Mouse (Mus musculus) large intestine, adult 2 months (tissue): ENCODE data around the gene Tinf2. TPM values are rescaled to one million over a fixed set of nuclear protein-coding genes. Genes with fewer than 3 reads are reported as not detected.

Experiments
- DNase-seq: peaks from one replicate; pipeline ENCODE4 v3.0.0-alpha.2; 2012; ENCODE audit warnings: low read depth, low spot score
- WGBS: fragments of 180-500 bp; shearing (Covaris S2); methylation state at CpG from one replicate; pipeline ENCODE4 v1.1.7; 2018; 5-methylcytosine and 5-hydroxymethylcytosine counted together
- polyA plus RNA-seq: library from polyadenylated mRNA; depleted of rRNA; stranded (reverse); fragments of >200 nt; gene quantifications from 2 replicates; pipeline ENCODE4 v1.2.3, GENCODE M21; 2012

The Tinf2 gene
- polyA plus RNA-seq, 1 experiment = 16.5 TPM

DNA sequence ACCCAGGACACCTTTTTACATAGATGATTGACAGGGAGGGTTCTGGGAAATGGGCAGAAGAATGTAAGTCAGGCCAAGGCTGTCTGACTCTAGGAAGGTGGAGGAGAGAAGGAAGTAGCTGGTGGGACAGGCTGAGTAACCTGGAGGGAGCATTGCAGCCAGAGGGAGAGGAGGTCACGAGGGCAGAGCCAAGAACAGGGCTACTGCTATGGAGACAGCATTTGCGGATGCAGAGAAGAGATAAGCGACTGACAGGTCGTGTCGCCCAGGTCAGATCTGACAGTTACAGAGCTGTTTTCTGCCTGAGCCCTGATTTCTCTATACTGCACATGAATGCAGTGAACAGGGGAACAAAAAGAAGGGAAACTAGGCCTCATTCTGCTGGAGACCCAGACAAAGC is 25.8 kb upstream of the Tinf2 start:
- DNase-seq = no peak
- 91% methylated on average over 5 of the region's 5 CpGs for WGBS

DNA sequence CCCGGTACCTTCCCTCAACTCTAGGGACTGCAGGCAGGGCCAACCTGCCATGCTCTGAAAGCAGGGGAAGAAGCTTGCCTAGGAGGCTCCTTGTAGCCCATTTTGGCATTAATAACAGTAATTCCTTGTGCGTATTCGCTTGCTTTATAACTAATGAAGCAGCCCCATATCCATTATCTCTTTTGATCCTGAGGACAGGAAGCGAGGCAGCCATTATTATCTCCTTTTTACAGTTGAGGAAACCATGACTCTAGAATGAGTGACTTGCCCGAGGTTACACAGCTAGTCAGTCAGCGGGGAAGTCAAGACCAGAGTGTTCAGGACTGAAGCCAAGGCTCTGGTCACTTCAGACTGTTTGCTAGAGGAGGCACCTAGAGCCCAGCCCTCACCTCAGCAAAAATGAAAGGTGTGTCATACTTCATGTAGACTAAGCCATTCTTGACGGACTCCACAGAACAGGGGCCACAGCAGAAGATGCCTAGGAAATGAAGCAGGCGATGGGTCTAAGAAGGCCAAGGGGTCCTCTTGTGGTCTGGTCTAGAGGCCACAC is 24.5 kb upstream of the Tinf2 start:
- no peak for DNase-seq
- WGBS = 89% methylated on average over 8 of the region's 8 CpGs

DNA sequence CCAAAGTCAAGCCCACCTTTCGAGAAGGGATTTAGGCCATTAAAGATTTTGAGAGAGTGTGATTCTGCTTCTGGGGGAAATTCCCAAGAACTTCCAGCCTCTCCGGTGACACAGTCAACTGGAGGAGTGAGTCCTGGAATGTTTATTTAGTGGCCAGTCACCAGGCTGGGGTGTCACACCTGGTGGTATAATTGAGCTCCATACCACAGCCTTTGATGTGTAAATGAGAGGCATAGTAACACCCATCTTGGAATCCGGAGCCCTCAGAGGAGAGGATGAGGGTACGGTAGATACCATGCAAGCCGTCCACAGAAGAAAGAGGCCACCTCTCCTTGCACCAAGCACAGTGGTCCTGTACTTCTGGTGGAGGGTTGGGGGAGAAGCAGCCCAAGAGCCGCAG is 21.1 kb upstream of the Tinf2 start:
- WGBS = 40% methylated on average over 6 of the region's 6 CpGs
- DNase-seq = no peak

DNA sequence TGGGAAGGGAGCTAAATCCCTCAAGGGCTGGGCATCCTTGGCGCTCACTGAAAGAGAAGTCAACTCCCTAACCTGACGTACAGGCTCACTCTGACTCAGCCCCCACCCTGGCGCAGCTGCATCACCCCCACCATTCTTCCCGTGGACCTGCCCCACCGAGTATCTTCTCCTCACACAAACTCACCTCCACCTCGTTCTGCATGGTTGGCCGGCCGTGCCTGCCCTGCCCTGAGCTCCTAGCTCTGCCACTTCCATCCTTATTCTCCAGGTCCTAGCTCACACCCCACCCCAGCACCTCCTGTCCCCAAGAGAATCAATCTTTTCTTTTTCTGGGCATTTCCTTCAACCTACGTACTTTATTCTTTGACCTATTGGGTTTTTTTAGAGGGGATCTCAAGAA is 19.5 kb upstream of the Tinf2 start:
- DNase-seq = no peak
- 59% methylated on average over 9 of the region's 9 CpGs for WGBS

DNA sequence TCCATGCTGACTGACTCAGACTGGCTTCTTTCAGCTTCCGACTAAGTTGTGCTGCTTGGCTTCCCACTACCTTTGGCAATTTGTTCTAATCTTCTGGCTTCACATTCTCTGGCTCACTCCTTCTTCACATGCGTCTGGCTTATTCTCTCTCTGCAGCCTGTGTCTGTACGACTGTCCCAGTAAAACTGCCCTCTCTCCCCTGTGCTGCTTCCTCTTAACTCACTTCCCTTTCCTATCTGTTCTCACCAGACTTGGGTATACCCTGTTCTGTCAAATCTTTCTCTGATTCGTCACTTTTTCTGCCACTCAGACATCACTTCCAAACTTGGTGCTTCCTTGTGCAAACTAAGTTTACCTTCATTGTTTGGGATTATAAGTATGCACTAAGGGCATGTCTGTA is 15.6 kb upstream of the Tinf2 start:
- WGBS = 73% methylated on average over 4 of the region's 4 CpGs
- DNase-seq = no peak

- DNase-seq = no peak
- WGBS = 52% methylated on average over 10 of the region's 10 CpGs
These were observed 7.8 kb upstream of the Tinf2 start for GRCm38 (mm10) chr14:55689433-55689832.

- DNase-seq = no peak
- WGBS = 2% methylated on average over 3 of the region's 3 CpGs
These were observed 486 bp upstream of the Tinf2 start for GRCm38 (mm10) chr14:55682118-55682493.

DNA sequence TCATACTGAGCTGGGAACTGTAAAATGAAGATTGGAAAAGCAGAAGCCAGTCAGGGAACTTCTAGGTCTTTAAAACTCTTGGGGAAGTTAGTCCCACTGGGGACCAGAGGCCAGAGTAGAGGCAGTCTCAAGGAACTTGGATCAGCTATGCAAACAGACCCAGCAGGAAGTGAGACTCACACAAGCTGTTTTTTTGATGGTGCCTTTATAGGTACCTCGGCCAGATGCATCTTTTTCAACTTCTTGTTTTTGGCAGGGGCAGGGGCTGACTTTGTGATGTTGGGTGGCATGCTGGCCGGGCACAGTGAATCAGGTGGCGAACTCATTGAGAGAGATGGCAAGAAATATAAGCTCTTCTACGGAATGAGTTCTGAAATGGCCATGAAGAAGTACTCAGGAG is 4.0 kb downstream of the Tinf2 start:
- no peak for DNase-seq
- WGBS = 69% methylated on average over 4 of the region's 4 CpGs

DNA sequence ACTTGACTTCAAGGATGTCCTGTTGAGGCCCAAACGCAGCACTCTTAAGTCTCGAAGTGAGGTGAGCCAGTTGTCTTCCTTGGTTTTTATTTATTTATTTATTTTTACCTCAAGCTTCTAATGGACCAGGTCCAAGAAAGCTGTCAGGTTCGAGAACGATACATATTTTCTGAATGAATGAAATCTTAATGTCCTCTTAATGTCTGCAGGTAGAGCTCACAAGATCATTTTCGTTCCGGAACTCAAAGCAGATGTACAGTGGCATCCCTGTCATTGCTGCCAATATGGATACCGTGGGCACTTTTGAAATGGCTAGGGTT is 8.9 kb downstream of the Tinf2 start:
- DNase-seq = no peak
- WGBS = 56% methylated on average over 7 of the region's 7 CpGs

DNA sequence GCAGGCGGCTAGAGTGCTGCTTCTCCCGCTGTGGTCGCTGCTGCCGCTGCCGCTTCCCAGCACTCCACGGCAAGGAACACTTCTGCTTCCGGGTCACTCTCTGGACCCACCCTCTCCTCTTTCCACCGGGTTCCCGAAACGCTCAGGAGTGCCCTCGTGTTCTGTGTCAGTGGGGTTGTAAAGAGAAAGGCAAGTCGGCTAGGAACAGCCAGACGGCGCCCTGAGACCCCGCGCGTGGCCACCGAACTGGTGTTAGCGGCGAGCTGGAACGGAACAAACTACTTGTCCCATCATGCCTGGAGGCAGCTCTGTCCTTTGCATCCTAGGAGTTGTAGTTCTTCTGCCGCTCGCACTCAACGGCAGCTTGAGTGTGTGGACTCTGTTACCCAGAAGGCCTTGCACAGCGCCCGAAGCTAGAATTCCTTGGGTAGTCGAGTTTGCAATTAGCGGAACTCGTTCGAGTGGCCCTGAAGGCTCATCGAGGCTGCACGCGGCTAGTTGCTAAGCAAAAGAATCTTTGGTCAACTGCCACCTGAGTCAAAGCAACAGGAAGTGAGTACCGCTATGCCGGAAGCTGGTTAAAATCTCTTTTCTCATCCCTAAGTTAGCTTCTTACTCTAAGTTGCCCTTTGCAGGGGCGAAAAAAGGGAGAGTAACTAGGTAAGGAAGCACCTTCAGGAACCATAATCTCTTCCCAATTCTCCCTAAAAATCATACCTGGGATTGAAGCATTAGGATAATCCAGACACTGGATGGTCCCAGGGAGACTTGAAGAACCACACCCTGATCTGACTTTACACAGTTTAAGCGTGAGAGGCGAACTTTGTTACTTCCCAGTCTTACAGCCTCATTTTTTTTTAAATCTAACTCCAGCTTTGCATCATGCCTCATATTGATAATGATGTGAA is 9.5 kb downstream of the Tinf2 start, which contains the start of the genes Gmpr2 and Nedd8:
TSS of gene Gmpr2 (plus strand) at position 109 of the 908 bp plus-strand sequence.
TSS of gene Nedd8 (minus strand) at position 292 of the 908 bp plus-strand sequence.
- under 1% methylated on average over 38 of the region's 38 CpGs for WGBS
- DNase-seq = peak; percentile 86

DNA sequence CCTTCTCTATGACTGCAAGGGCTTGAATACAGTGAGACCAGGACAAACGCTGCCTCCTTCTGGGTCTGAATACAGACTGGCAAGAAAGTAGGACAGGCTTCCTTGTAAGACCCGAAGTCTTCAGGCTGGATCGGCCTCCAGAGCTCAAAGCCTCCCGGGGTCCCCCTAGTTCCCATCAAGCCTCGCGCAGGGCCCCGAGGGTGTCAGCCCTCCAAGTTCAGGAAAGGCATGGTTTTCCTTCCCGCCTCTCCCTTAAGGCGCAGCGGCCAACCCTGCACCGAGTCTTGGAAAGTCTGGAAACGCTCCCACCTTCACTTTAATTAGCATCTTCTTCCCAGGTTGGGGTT is 10.2 kb downstream of the Tinf2 start:
- under 1% methylated on average over 12 of the region's 12 CpGs for WGBS
- no peak for DNase-seq

DNA sequence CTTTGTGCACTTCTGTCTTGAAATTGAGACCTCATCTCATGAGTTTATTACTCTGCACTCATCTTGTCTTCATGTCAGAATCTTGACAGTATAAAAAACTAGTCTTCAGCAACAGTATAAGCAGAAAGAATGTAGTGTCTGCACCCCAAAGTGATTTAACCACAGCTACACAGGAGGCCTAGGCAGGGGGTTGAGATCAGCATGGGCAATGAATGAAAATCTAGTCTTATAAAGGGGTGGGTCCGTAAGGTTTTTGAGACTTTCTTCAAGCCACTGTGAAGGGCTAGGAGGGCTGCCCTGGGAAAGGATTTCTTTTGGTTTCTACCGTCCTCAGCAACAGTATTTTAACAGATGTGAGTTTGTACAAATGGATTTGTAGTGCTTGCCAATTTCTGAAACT is 21.0 kb downstream of the Tinf2 start:
- DNase-seq = no peak
- 47% methylated on average over 2 of the region's 2 CpGs for WGBS

GRCm38 (mm10) chr14:55659960-55660573 is 21.6 kb downstream of the Tinf2 start, which contains the start of gene Mdp1:
TSS of gene Mdp1 (minus strand) at chr14:55660508.
- DNase-seq = no peak
- under 1% methylated on average over 39 of the region's 39 CpGs for WGBS

- DNase-seq = peak; percentile 90
- 39% methylated on average over 5 of the region's 5 CpGs for WGBS
These were observed 23.6 kb downstream of the Tinf2 start for GRCm38 (mm10) chr14:55658011-55658410.

DNA sequence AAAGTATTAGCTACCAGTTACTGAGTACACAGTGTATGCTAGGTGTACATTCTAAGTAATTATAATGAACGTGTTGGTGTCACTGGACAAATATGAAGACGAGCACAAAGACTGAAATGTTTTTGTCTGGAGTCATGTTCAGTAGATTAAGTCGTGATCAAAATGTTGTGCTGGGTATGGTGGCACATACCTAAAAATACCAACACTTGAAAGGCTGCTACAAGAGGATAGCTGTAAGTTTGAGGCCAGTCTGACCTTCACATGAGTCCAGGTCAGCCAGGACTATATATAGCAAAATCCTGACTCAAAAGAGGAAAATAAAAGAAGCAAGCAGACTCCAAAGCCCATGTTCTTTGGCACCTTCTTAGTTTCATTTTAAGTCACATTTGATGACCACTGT is 24.7 kb downstream of the Tinf2 start:
- WGBS = 82% methylated on average over 3 of the region's 3 CpGs
- DNase-seq = no peak

- DNase-seq = no peak
- whole genome bisulfite sequencing = 88% methylated on average over 7 of the region's 7 CpGs
These were observed 30.1 kb downstream of the Tinf2 start for GRCm38 (mm10) chr14:55651528-55651927.

DNA sequence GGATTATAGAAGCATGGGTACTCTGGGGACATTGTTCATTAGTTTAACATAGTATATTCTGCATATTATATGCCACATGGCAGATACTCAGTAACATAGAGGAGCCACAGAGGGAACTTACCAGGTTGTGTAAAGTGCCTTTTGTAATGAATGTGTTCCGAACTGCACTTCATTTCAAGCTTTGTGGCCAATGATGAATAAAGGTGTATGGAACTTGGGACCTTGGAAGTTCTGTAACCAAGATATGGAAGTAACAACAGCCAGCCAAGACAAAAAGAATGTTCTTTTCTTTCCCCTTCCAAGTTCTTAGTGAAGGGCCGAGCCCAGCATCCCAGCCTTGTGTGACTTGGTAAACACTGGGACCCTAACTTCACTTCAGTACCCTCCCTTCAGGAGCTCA is 31.7 kb downstream of the Tinf2 start, which contains the start of gene Tssk4:
TSS of gene Tssk4 (plus strand) at position 301 of the 400 bp plus-strand sequence.
- no peak for DNase-seq
- 94% methylated on average over 2 of the region's 2 CpGs for WGBS

DNA sequence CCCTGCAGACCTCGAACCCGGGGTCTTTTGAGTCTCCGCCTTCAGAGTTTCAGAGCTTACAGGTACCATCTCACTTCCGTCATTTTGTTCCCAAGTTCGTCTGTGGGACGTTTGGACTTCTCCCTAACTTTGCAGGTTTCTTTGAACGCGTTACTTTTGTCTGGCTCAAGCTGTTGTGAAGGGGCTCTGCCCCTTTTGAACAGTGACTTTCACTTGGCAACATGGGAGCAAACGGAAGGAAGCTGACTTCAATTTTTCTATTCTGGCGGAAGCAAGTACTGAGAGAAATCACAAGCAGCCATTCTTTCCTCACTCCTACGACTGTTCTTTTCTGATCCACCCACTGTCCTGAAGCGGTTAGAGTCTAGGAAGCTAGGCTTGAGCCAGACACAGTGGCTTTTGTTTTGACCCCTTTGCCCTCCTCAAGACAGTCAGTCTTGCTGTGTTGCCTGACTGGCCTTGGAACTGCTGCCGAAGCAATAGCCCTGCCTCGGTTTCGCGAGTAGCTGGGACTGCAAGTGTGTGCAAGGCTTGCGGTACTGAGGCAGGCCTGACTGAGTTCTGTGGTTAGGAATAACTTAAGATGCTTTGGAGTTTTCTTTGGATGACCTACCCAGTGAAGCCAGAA is 37.2 kb downstream of the Tinf2 start:
- 4% methylated on average over 17 of the region's 17 CpGs for WGBS
- no peak for DNase-seq

DNA sequence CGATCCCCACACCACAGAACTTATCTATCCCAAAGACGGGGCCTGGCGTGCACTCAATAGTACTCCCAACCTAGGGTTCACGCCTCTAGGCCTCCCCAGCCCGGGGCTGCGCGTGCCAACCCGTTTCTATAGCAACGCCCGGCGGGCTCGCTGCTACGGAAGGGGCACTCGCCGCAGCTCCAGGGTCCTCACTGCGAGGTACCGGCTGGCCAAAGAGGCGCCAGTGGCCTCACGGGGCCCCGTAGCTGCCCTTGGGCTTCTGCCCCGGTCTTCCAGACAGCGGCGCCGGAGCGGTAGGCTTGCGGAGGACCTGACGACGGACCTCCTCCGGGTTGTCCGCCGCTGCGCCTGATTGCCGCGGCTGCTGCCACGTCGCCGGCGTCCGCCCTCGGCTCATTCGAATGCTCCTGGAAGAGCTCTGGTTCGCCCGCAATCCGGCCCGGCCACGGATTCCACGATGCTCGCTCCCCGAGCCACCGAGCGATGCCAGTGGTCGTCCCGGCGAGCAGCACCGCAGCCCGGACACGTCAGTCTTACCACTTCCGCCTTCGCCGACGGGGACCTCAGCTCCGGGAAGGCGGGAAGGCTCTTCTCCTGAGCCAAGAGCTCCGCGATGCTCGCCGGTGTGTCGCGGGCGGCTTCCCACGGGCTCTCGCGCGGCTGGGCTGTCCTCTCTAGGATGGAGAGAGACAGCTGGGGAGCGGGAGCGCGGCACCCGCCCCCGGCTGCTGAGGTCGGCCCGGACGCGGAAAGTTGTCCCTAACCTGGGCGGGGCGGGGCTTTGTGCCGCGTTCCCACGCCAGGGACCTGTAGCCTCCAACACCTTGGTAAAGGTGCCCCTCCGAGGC is 38.3 kb downstream of the Tinf2 start, which contains the start of gene Tm9sf1:
TSS of gene Tm9sf1 (minus strand) at position 747 of the 848 bp plus-strand sequence.
- no peak for DNase-seq
- WGBS = under 1% methylated on average over 89 of the region's 89 CpGs
